Mouse (Mus musculus) CH12.LX (cell line): ENCODE results near the gene LTO1.

Experiments used
- BHLHE40 ChIP-seq: IDR thresholded peaks from 2 replicates; pipeline ENCODE4 v1.6.1; 2011; ENCODE audit warnings: mild to moderate bottlenecking, low read depth, low read length, improper control_type of control experiment
- PAX5 ChIP-seq: IDR thresholded peaks from 2 replicates; pipeline ENCODE4 v1.6.1; 2012; ENCODE audit warnings: low read length, inconsistent platforms, mixed read lengths
- POLR2A ChIP-seq: IDR thresholded peaks from 2 replicates; pipeline ENCODE4 v1.6.1; 2011; ENCODE audit warnings: low read depth, mild to moderate bottlenecking, improper control_type of control experiment, low read length
- POLR2AphosphoS2 ChIP-seq: IDR thresholded peaks from 2 replicates; pipeline ENCODE4 v1.6.1; 2011; ENCODE audit warnings: low read depth, low read length, improper control_type of control experiment
- ZC3H11A ChIP-seq: IDR thresholded peaks from 2 replicates; pipeline ENCODE4 v1.6.1; 2012; ENCODE audit warnings: low read depth, mild to moderate bottlenecking, inconsistent platforms, low read length, improper control_type of control experiment

DNA sequence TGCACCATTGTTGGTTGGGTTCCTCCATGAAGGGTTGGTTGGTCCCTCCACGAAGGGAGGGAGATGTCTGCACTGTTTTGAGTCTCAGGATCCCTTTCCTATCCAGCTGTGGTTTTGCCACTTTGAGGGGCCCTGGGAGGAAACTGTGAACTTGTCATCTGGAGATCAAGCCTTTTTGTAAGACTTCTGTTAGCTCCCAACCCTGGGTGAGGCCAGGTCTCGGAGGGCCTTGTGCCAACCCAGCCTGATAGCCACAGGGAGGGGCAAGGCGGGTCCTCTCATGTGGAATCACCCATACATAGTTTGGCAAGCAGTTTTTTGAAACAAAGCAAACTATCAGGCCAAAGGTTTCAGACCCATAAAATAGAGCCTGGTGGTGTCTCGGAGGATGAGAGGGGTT, 49.4 kb downstream of the LTO1 start:
- no peak for TF ChIP-seq POLR2A
- no peak for TF ChIP-seq ZC3H11A
- no peak for TF ChIP-seq BHLHE40
- no peak for TF ChIP-seq PAX5
- TF ChIP-seq POLR2AphosphoS2, result no peak
